24 mouse cellular contexts compared by ENCODE assay signal in genomic region chr7:124359836-124360235, GRCm38 (mm10).
A peak's percentile ranks its signal among the peaks of the same experiment; 100 is the strongest.
DNase-seq lines count a peak whose midpoint lies in the region; ATAC-seq and TF ChIP-seq lines count a peak whose summit lies in the region.
"Had no signal": no experiment of that assay in that cellular context is flagged by ENCODE, and none has a peak within 500 bp of the region (broad histone marks: within the 10 kb centered on the region; RNA-seq: fewer than 3 reads in every experiment).

No protein-coding gene starts in this region.

- no peak overlapping the region for H3K4me2 ChIP-seq in hindbrain, postnatal 0 days (ENCODE audit: low read depth, low read length)
- no peak overlapping the region for H3K4me2 ChIP-seq in hindbrain, embryonic 16.5 days (ENCODE audit: low read length)
- H3K4me2 ChIP-seq in lung, embryonic 14.5 days = no peak overlapping the region
- H3K4me2 ChIP-seq: embryonic facial prominence, embryonic 15.5 days; heart, embryonic 13.5 days; hindbrain, embryonic 14.5 days; intestine, embryonic 15.5 days had no signal

- no peak for ATAC-seq in hindbrain, postnatal 0 days
- ATAC-seq in hindbrain, embryonic 16.5 days = no peak
- no peak for ATAC-seq in lung, embryonic 14.5 days (ENCODE audit: insufficient read depth)
- ATAC-seq: activated CD4-positive, CD25-positive, alpha-beta regulatory T cell, adult 4 months; forebrain, embryonic 16.5 days; intestine, embryonic 15.5 days had no signal

- H3K27ac ChIP-seq in hindbrain, postnatal 0 days = no peak overlapping the region
- H3K27ac ChIP-seq in hindbrain, embryonic 16.5 days (ENCODE audit: low read depth, low read length) = no peak overlapping the region
- no peak overlapping the region for H3K27ac ChIP-seq in lung, embryonic 14.5 days (ENCODE audit: low read depth)
- H3K27ac ChIP-seq: embryonic facial prominence, embryonic 15.5 days; heart, adult 2 months; heart, embryonic 10.5 days; heart, embryonic 13.5 days; hindbrain, embryonic 14.5 days; intestine, embryonic 15.5 days had no signal

- WGBS in hindbrain, postnatal 0 days = 49% methylated on average over 4 of the region's 4 CpGs
- 65% methylated on average over 4 of the region's 4 CpGs for WGBS in hindbrain, embryonic 16.5 days
- 59% methylated on average over 4 of the region's 4 CpGs for WGBS in lung, embryonic 14.5 days

- no peak overlapping the region for H3K4me3 ChIP-seq in hindbrain, postnatal 0 days (ENCODE audit: low read length)
- no peak overlapping the region for H3K4me3 ChIP-seq in hindbrain, embryonic 16.5 days (ENCODE audit: low read length)
- H3K4me3 ChIP-seq in lung, embryonic 14.5 days (ENCODE audit: low read depth, low read length) = no peak overlapping the region
- H3K4me3 ChIP-seq: embryonic facial prominence, embryonic 15.5 days; heart, adult 2 months; heart, embryonic 10.5 days; heart, embryonic 13.5 days; intestine, embryonic 15.5 days had no signal

- no peaks in the 10 kb centered on the region for H3K9me3 ChIP-seq in hindbrain, postnatal 0 days (ENCODE audit: low read length)
- no peaks in the 10 kb centered on the region for H3K9me3 ChIP-seq in hindbrain, embryonic 16.5 days (ENCODE audit: control insufficient read depth, low read length)
- H3K9me3 ChIP-seq in lung, embryonic 14.5 days (ENCODE audit: low read depth, low read length) = no peaks in the 10 kb centered on the region
- H3K9me3 ChIP-seq: embryonic facial prominence, embryonic 15.5 days; heart, embryonic 10.5 days; heart, embryonic 13.5 days; intestine, embryonic 15.5 days had no signal

- no peaks in the 10 kb centered on the region for H3K4me1 ChIP-seq in hindbrain, postnatal 0 days (ENCODE audit: insufficient read depth, low read length)
- H3K4me1 ChIP-seq in hindbrain, embryonic 16.5 days (ENCODE audit: control insufficient read depth, insufficient read depth, low read depth, low read length) = no peaks in the 10 kb centered on the region
- 0 out of 2 replicates have a peak, but pooled peaks cover 4% of the 10 kb centered on the region for H3K4me1 ChIP-seq in lung, embryonic 14.5 days (ENCODE audit: insufficient read depth)
- H3K4me1 ChIP-seq: embryonic facial prominence, embryonic 15.5 days; intestine, embryonic 15.5 days had no signal

- no peak for TF ChIP-seq CTCF in hindbrain, postnatal 0 days (IDR thresholded peaks at IDR 0.05; ENCODE audit: low read depth)
- TF ChIP-seq CTCF in lung, embryonic 14.5 days (IDR thresholded peaks at IDR 0.05; ENCODE audit: low read depth) = no peak

- H3K9ac ChIP-seq in hindbrain, postnatal 0 days (replicated peaks; ENCODE audit: low read length) = no peak overlapping the region
- no peak overlapping the region for H3K9ac ChIP-seq in hindbrain, embryonic 16.5 days (ENCODE audit: low read depth, low read length)
- no peak overlapping the region for H3K9ac ChIP-seq in lung, embryonic 14.5 days
- H3K9ac ChIP-seq: embryonic facial prominence, embryonic 15.5 days; heart, embryonic 13.5 days; hindbrain, embryonic 14.5 days; intestine, embryonic 15.5 days had no signal

- H3K36me3 ChIP-seq in hindbrain, postnatal 0 days (ENCODE audit: insufficient read depth, low read length) = no peaks in the 10 kb centered on the region
- no peaks in the 10 kb centered on the region for H3K36me3 ChIP-seq in hindbrain, embryonic 16.5 days (ENCODE audit: control insufficient read depth, insufficient read depth, low read length)
- H3K36me3 ChIP-seq in lung, embryonic 14.5 days (ENCODE audit: insufficient read depth) = no peaks in the 10 kb centered on the region
- H3K36me3 ChIP-seq: embryonic facial prominence, embryonic 15.5 days; heart, embryonic 10.5 days; heart, embryonic 13.5 days; intestine, embryonic 15.5 days had no signal

- peak; percentile 5 to 20 for DNase-seq in cerebellum, postnatal 10 days
- DNase-seq in cerebellum, adult 11-12 months = no peak
- DNase-seq in hindbrain, postnatal 0 days (ENCODE audit: low spot score) = peak; percentile 32
- peak; percentile 74 for DNase-seq in lung, embryonic 14.5 days
- no peak for DNase-seq in lung, postnatal 14 days
- DNase-seq: adrenal gland, adult 8-10 months; adrenal gland, postnatal 25 days; cerebellum, adult 2 months; cerebellum, adult 9-11 months; cerebellum, postnatal 36 days; embryo, embryonic 11 days; gastrocnemius, postnatal 10 days; gastrocnemius, postnatal 36 days; heart, adult 2 months; heart, postnatal 14 days; heart, postnatal 4 days had no signal

- H3K27me3 ChIP-seq in hindbrain, postnatal 0 days (ENCODE audit: insufficient read depth, low read length) = no peaks in the 10 kb centered on the region
- H3K27me3 ChIP-seq in hindbrain, embryonic 16.5 days (replicated peaks; ENCODE audit: control insufficient read depth, insufficient read depth, low read length) = no peaks in the 10 kb centered on the region
- no peaks in the 10 kb centered on the region for H3K27me3 ChIP-seq in lung, embryonic 14.5 days (ENCODE audit: insufficient read depth, low read length)
- H3K27me3 ChIP-seq: embryonic facial prominence, embryonic 15.5 days; heart, embryonic 13.5 days; intestine, embryonic 15.5 days had no signal

Comparison
In these comparisons a context has a peak if more than half of its experiments do, and no peak if none do; other contexts are left out.
1. DNase-seq: peak in cerebellum, postnatal 10 days (2 of 2), hindbrain, postnatal 0 days (single experiment) and lung, embryonic 14.5 days (single experiment); none in cerebellum, adult 11-12 months (single experiment) and lung, postnatal 14 days (single experiment).